Mouse (Mus musculus) intestine, embryonic 16.5 days (tissue): ENCODE data around the gene Ap3s2. TPM values are rescaled to one million over a fixed set of nuclear protein-coding genes. Genes with fewer than 3 reads are reported as not detected.

Source experiments
- ATAC-seq: fragments of 200-750 bp; cut with Nextera tagmentation; 2 replicates; pipeline ENCODE4 v1.8.0; 2017; ENCODE audit warnings: moderate TSS enrichment, moderate library complexity
- H3K27ac ChIP-seq: fragments of 300-500 bp; sonication (generic); 2 replicates; pipeline ENCODE4 v1.5.1; 2014; ENCODE audit warnings: mild to moderate bottlenecking, low read length
- H3K27me3 ChIP-seq: fragments of 300-500 bp; sonication (generic); replicated peaks from 2 replicates; pipeline ENCODE4 v1.6.1; 2014; ENCODE audit warnings: low read length, control low read depth, mixed read lengths; ENCODE audit not compliant: control insufficient read depth, insufficient read depth
- H3K36me3 ChIP-seq: fragments of 300-500 bp; sonication (generic); 2 replicates; pipeline ENCODE4 v1.6.1; 2014; ENCODE audit warnings: low read length, control low read depth; ENCODE audit not compliant: control insufficient read depth, insufficient read depth
- H3K4me1 ChIP-seq: fragments of 300-500 bp; sonication (generic); 2 replicates; pipeline ENCODE4 v1.6.1; 2014; ENCODE audit warnings: low read length, control low read depth, mixed read lengths; ENCODE audit not compliant: control insufficient read depth, insufficient read depth
- H3K4me2 ChIP-seq: fragments of 300-500 bp; sonication (generic); 2 replicates; pipeline ENCODE4 v1.6.1; 2014; ENCODE audit warnings: low read depth, low read length, control low read depth
- H3K4me3 ChIP-seq: fragments of 300-500 bp; sonication (generic); 2 replicates; pipeline ENCODE4 v1.5.1; 2014; ENCODE audit warnings: mild to moderate bottlenecking, low read length
- H3K9ac ChIP-seq: fragments of 300-500 bp; sonication (generic); 2 replicates; pipeline ENCODE4 v1.6.1; 2014; ENCODE audit warnings: low read depth, low read length
- H3K9me3 ChIP-seq: fragments of 300-500 bp; sonication (generic); 2 replicates; pipeline ENCODE4 v1.6.1; 2016; ENCODE audit warnings: low read length, control low read depth; ENCODE audit not compliant: control insufficient read depth
- WGBS: fragments of 180-500 bp; shearing (Covaris S2); extraction: QIAGEN DNeasy Blood & Tissue Kit; methylation state at CpG from one replicate; pipeline ENCODE4 v1.1.7; 2014; 5-methylcytosine and 5-hydroxymethylcytosine counted together
- polyA plus RNA-seq: library from polyadenylated mRNA; unstranded; fragments of >200 nt; fragmentation: Nextera tagmentation; extraction: Ambion mirVana; gene quantifications from 2 replicates; pipeline ENCODE4 v1.2.1, GENCODE M21; 2015

Gene Ap3s2
- 28.9 and 30.7 TPM in 2 replicates for polyA plus RNA-seq

DNA sequence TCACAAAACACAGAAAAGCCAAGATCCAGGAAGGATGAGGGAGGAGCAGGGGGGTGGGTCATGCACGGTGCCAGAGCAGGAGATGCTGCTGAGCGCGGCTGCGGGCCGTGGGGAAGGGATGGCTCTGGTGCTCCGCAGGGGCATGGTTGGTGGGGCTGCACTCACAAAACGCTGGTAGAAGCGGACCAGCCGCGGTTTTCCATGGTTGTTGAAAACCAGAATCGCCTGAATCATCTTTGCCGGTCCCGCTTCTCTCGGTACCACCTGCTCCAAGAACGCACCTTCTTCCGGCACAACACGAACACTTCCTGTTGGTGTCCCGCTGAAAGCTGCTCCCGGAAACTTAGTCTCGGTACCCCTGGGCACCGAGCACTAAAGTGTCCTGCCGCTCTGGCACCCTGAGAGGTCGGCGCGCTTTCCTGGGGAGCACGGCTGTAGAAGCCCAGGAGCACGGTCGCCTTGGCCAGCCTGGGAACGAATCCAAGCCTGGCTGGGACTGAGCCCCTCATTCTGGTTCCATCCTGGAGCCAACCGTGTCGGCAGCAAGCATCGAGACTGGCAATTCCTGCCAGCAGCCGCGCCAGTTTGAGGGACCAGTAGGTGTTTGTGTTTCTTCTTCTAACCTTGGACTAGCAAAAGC is at the start of gene Ap3s2:
TSS of gene Ap3s2 (minus strand) at position 306 of the 640 bp plus-strand sequence.
- peaks cover 6% of the 10 kb centered on the region; the same call in 1 of the 2 replicates for H3K4me1 ChIP-seq
- H3K36me3 ChIP-seq, result no peaks in the 10 kb centered on the region
- H3K4me2 ChIP-seq, result peak within 1 kb of the TSS; percentile 72
- H3K27ac ChIP-seq, result peak within 1 kb of the TSS; percentile 74
- WGBS, result under 1% methylated on average over 34 of the region's 34 CpGs
- peak; percentile 95 for ATAC-seq
- H3K27me3 ChIP-seq, result no peaks in the 10 kb centered on the region
- H3K4me3 ChIP-seq, result peak within 1 kb of the TSS; percentile 65
- H3K9me3 ChIP-seq, result no peaks in the 10 kb centered on the region
- H3K9ac ChIP-seq, result peak within 1 kb of the TSS; percentile 90

DNA sequence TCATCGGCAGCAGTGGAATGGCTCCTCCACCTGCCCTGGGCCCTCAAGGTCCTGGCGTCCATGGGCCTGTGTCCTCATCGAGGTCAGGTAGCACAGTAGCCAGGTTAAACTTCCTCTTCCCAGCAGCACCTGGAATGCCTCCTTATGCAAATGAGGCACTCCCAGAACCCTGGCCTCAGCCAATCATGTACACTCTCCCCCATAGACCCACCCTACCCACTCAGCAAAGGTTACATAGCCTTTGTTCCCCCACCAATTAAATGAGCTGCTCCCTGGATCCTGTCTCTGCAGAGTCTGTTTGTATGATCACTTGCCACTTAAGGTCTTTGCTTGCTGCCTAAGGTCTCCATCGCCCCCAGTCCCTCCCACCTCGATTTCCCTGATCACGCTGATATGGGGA is 47.9 kb upstream of the Ap3s2 start:
- no peak for ATAC-seq
- Histone ChIP-seq H3K27me3 (no peaks in the 10 kb centered on the region), H3K4me2 (no peak overlapping the region), H3K4me3 (no peak overlapping the region), H3K27ac (no peak overlapping the region), H3K4me1 (no peaks in the 10 kb centered on the region), H3K36me3 (no peaks in the 10 kb centered on the region), H3K9me3 (no peaks in the 10 kb centered on the region), H3K9ac (no peak overlapping the region)
- WGBS, result 79% methylated on average over 6 of the region's 6 CpGs

DNA sequence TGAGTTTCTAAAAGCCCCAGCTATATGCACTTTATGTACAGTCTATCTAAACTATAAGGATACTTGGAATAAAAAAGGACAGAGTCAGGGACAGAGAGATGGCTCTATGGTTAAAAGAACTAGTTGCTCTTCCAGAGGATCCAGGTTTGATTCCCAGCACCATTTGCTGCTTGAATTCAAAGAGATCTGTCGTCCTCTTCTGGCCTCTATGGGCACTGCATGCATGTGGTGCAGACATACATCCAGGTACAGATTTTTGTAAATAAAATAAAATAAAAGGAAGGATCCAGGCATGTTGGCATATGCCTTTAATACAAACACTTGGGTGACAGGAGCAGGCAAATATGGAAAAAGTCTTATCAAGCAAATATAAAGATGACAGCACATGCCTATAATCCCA is 41.2 kb upstream of the Ap3s2 start:
- WGBS, result 55% methylated on average over 1 of the region's 1 CpGs
- no peaks in the 10 kb centered on the region for H3K36me3 ChIP-seq
- H3K4me2 ChIP-seq, result no peak overlapping the region
- H3K4me3 ChIP-seq, result no peak overlapping the region
- H3K4me1 ChIP-seq, result no peaks in the 10 kb centered on the region
- H3K27ac ChIP-seq, result no peak overlapping the region
- H3K9ac ChIP-seq, result no peak overlapping the region
- no peaks in the 10 kb centered on the region for H3K9me3 ChIP-seq
- no peak for ATAC-seq
- H3K27me3 ChIP-seq, result no peaks in the 10 kb centered on the region

DNA sequence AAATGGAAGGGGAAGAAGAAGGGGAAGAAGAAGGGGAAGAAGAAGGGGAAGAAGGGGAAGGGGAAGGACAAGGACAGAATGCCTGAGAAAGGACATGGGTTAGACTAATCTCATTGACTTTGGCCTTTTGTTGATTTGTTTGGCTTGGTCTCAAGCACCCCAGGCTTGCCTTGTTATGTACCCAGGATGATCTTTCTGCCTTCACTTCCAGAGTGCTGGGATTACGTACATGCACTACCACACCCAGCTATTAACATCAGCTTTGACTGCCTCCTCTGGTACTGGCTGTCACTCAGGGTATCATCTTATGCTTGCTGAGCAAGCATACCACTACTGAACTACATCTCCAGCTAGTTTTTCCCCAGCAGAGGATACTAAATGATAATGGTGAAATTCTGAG is 35.7 kb upstream of the Ap3s2 start:
- H3K4me3 ChIP-seq, result no peak overlapping the region
- ATAC-seq, result no peak
- no peaks in the 10 kb centered on the region for H3K4me1 ChIP-seq
- H3K27me3 ChIP-seq, result no peaks in the 10 kb centered on the region
- no peaks in the 10 kb centered on the region for H3K9me3 ChIP-seq
- H3K36me3 ChIP-seq, result no peaks in the 10 kb centered on the region
- no peak overlapping the region for H3K4me2 ChIP-seq
- no peak overlapping the region for H3K9ac ChIP-seq
- WGBS, result 70% methylated on average over 1 of the region's 1 CpGs
- H3K27ac ChIP-seq, result no peak overlapping the region

DNA sequence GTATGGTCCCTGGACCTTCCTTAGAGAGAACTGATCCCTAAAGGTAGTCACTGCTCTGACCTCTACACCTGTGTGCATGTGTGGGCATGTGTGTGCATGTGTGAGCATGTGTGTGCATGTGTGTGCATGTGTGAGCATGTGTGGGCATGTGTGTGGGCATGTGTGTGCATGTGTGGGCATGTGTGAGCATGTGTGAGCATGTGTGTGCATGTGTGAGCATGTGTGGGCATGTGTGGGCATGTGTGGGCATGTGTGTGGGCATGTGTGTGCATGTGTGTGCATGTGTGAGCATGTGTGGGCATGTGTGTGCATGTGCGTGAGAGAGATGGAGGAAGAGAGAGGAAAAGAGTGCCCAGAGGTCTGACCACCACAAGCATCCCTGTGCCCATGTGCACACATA is 34.4 kb upstream of the Ap3s2 start:
- Histone ChIP-seq H3K36me3 (no peaks in the 10 kb centered on the region), H3K27me3 (no peaks in the 10 kb centered on the region), H3K4me2 (no peak overlapping the region), H3K4me3 (no peak overlapping the region), H3K27ac (no peak overlapping the region), H3K9ac (no peak overlapping the region), H3K9me3 (no peaks in the 10 kb centered on the region), H3K4me1 (no peaks in the 10 kb centered on the region)
- ATAC-seq, result no peak
- WGBS, result 100% methylated on average over 1 of the region's 1 CpGs

DNA sequence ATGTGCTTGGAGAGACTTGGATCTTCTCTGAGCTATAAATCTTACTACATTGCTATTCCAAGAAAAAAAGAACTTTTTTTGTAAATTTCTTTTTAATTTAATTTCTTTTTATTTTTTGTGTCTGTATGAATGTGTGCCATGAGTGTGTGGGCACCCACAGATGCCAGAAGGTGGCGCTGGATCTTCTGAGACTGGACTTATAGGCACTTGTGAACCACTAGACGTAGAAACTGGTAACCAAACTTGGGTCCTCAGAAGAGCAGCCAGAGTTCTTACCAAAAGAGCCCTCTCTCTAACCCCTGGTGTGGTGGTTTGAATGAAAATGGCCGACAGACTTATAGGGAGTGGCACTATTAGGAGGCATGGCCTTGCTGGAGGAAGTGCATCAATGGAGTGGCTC is 30.6 kb upstream of the Ap3s2 start:
- no peaks in the 10 kb centered on the region for H3K27me3 ChIP-seq
- no peak overlapping the region for H3K27ac ChIP-seq
- H3K4me3 ChIP-seq, result no peak overlapping the region
- H3K4me2 ChIP-seq, result no peak overlapping the region
- ATAC-seq, result no peak
- H3K9ac ChIP-seq, result no peak overlapping the region
- H3K36me3 ChIP-seq, result no peaks in the 10 kb centered on the region
- H3K9me3 ChIP-seq, result no peaks in the 10 kb centered on the region
- 79% methylated on average over 3 of the region's 3 CpGs for WGBS
- no peaks in the 10 kb centered on the region for H3K4me1 ChIP-seq

DNA sequence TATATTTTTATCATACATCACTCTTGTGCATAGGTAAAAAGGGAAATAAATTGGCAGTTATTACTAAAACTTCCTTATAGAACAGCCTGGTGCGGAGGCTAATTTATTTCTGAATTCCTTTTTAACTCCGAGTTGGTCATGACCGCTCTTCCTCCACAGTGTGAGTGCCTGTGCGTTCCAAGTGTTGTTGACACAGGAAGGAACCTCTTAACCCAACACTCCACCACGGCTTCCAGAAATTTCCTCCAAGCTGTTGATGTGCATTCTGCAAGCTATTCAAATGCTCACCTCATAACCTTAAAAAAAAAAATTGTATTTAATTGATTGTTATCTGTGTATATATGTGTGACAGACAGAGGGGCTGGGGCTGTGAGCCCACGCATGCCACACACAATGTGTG is 29.8 kb upstream of the Ap3s2 start:
- no peak for ATAC-seq
- no peak overlapping the region for H3K4me3 ChIP-seq
- H3K27ac ChIP-seq, result no peak overlapping the region
- no peak overlapping the region for H3K4me2 ChIP-seq
- no peak overlapping the region for H3K9ac ChIP-seq
- 66% methylated on average over 6 of the region's 6 CpGs for WGBS
- no peaks in the 10 kb centered on the region for H3K4me1 ChIP-seq
- no peaks in the 10 kb centered on the region for H3K9me3 ChIP-seq
- H3K27me3 ChIP-seq, result no peaks in the 10 kb centered on the region
- no peaks in the 10 kb centered on the region for H3K36me3 ChIP-seq

DNA sequence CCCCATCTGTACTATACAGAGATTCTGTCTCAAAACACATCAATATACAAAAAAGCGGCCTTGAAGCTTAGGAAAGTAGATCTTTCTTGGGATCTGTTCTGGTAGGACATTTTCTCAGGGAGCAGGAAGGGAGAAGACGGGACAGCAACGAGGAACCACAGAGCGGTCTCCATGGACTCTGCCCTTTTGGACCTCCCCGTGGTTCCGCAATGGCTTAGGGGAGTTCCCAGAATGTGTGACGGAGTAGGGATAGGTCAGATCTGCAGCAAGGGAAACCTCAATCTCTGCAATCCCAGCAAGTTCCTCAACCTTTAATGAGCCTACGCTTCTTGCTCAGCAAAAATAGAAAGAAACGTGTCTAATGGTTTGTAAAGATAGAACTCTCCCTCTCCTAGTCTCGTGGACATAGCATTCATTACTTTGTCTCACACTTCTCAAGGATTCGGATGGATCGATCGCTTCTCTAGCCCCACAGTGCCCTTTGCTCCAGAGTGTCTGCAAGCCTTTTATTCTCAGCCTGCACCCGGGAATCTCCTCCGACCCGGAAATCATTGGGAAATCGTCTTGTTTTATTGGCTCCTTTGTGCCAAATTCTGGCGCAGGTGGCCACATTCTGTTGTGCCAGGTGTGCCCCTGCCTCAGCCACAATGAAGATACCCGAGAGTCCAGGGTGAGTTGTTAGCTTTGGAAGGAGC is 15.2 kb upstream of the Ap3s2 start:
- peak; percentile 96 for ATAC-seq
- Histone ChIP-seq H3K36me3 (0 out of 2 replicates have a peak, but pooled peaks cover 3% of the 10 kb centered on the region), H3K4me3 (peak overlapping the region; percentile 70), H3K4me2 (peak overlapping the region; percentile 80), H3K4me1 (peaks cover 9% of the 10 kb centered on the region), H3K27ac (peak overlapping the region; percentile 97), H3K9ac (peak overlapping the region; percentile 87), H3K9me3 (no peaks in the 10 kb centered on the region), H3K27me3 (no peaks in the 10 kb centered on the region)
- 8% methylated on average over 19 of the region's 19 CpGs for WGBS

DNA sequence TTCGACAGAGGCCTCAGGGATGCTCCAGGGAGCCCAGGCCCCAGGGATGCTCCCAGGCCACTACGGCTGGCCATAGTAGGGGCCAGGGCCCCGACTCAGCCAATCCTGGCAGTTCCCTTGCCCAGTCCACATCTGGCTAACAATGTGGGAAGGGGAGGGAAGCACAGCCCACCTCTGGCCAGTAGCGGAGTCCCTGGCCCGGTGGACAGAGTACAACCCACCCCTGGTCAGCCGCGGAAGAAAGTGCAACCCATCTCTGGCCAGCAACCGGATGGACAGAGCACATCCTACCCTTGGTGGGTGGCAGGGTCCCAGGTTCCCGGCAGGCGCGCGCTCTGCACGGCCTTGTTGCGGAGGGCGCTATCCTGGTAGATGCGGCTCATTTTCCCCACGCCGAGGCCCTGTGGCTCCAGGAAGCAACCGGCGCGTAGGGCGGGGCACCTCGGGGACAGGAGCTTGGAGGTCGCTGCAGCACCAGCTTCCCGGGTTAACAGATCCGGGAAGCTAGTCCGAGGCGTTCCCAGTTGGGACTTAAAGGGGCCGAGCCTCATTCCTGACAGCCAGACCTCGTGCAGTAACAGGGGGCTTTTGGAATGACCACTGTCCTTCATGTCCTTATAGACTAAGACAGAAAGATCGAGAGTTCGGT is 14.5 kb upstream of the Ap3s2 start, which contains the start of gene Arpin:
TSS of gene Arpin (minus strand) at position 498 of the 649 bp plus-strand sequence.
- Histone ChIP-seq H3K9me3 (no peaks in the 10 kb centered on the region), H3K4me1 (peaks cover 9% of the 10 kb centered on the region), H3K9ac (peak within 1 kb of the TSS; percentile 87), H3K27ac (peak within 1 kb of the TSS; percentile 97), H3K36me3 (0 out of 2 replicates have a peak, but pooled peaks cover 3% of the 10 kb centered on the region), H3K4me2 (peak within 1 kb of the TSS; percentile 80), H3K27me3 (no peaks in the 10 kb centered on the region), H3K4me3 (peak within 1 kb of the TSS; percentile 70)
- ATAC-seq, result peak; percentile 90
- 1% methylated on average over 32 of the region's 32 CpGs for WGBS
